In the genomic region with DNA sequence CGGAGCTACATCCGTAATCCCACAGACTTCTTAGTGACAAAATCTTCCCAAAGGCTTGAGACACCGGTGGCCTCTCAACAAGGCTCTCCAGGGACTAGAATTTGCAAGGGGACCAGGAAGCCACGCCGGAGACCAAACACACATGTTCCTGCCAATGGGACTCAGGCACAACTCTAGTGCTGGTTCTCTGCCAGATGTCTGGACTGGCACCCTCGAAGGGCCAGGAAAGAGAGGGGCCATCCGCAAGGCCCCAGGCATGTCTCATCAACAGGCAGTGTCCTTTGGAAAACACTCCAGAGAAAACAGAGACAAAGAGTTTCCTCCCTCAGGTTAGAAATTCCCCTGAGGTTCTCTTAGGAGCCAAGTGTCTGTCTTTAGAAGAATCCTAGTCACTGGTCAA, we compare ENCODE assay signal across 13 mouse cellular contexts. TPM values are rescaled to one million over a fixed set of nuclear protein-coding genes. Genes with fewer than 3 reads are reported as not detected.
DNase-seq lines count a peak whose midpoint lies in the region; ATAC-seq lines count a peak whose summit lies in the region.
"Had no signal": no experiment of that assay in that cellular context is flagged by ENCODE, and none has a peak within 500 bp of the region (broad histone marks: within the 10 kb centered on the region; RNA-seq: fewer than 3 reads in every experiment).

No protein-coding gene starts in this region.

- H3K9ac ChIP-seq in heart, embryonic 13.5 days = no peak overlapping the region
- no peak overlapping the region for H3K9ac ChIP-seq in kidney, embryonic 15.5 days

- no peak for ATAC-seq in heart, embryonic 13.5 days (ENCODE audit: extremely low read depth, insufficient number of reproducible peaks, low FRiP score, low TSS enrichment)
- no peak for ATAC-seq in kidney, embryonic 15.5 days (replicated peaks; ENCODE audit: low FRiP score)

- peaks cover 9% of the 10 kb centered on the region; the same call in 1 of the 2 replicates for H3K27me3 ChIP-seq in heart, embryonic 13.5 days (replicated peaks)
- no peaks in the 10 kb centered on the region for H3K27me3 ChIP-seq in kidney, embryonic 15.5 days

- H3K9me3 ChIP-seq in heart, embryonic 13.5 days = no peaks in the 10 kb centered on the region
- H3K9me3 ChIP-seq in kidney, embryonic 15.5 days (replicated peaks) = no peaks in the 10 kb centered on the region

- no peak overlapping the region for H3K4me2 ChIP-seq in heart, embryonic 13.5 days
- no peak overlapping the region for H3K4me2 ChIP-seq in kidney, embryonic 15.5 days
- H3K4me2 ChIP-seq: liver, embryonic 11.5 days had no signal

- H3K36me3 ChIP-seq in heart, embryonic 13.5 days = no peaks in the 10 kb centered on the region
- no peaks in the 10 kb centered on the region for H3K36me3 ChIP-seq in kidney, embryonic 15.5 days

- DNase-seq in heart, adult 11 months = peak; percentile 91
- no peak for DNase-seq in heart, postnatal 36 days
- DNase-seq in lung, postnatal 14 days = peak; percentile 16
- DNase-seq in embryo, embryonic 9.5 days (ENCODE audit: extremely low spot score) = no peak
- DNase-seq in right cerebral cortex, postnatal 25 days = no peak
- DNase-seq in thymus, postnatal 0 days (ENCODE audit: low spot score) = no peak

- intact Hi-C loops in heart, postnatal 36 days (cut with DNase I) = no loop called here

- H3K4me3 ChIP-seq in heart, embryonic 13.5 days = no peak overlapping the region
- no peak overlapping the region for H3K4me3 ChIP-seq in kidney, embryonic 15.5 days (replicated peaks)
- H3K4me3 ChIP-seq: left cerebral cortex, adult 2 months; myocyte had no signal

- H3K27ac ChIP-seq in heart, embryonic 13.5 days (replicated peaks) = peak overlapping the region; percentile 80
- peak overlapping the region; percentile 3; the same call in 1 of the 2 replicates for H3K27ac ChIP-seq in kidney, embryonic 15.5 days
- H3K27ac ChIP-seq: left cerebral cortex, adult 2 months had no signal

- 52% methylated on average over 7 of the region's 7 CpGs for WGBS in heart, embryonic 13.5 days
- WGBS in kidney, embryonic 15.5 days = 74% methylated on average over 7 of the region's 7 CpGs

- peaks cover 8% of the 10 kb centered on the region; the same call in 1 of the 2 replicates for H3K4me1 ChIP-seq in heart, embryonic 13.5 days
- no peaks in the 10 kb centered on the region for H3K4me1 ChIP-seq in kidney, embryonic 15.5 days

RNA-seq across cellular contexts. Expression of a gene that starts 59.7 kb away (rescaled TPM):
- total RNA-seq in heart, postnatal 36 days (2021) = 1 to 10 TPM; 2.3 to 2.5 TPM
- polyA plus RNA-seq in heart, embryonic 13.5 days (2015; fragmentation: Nextera tagmentation; extraction: Ambion mirVana) = 3.9 and 5.1 TPM in 2 replicates
- 1.2 and 1.4 TPM in 2 replicates for polyA plus RNA-seq in kidney, embryonic 15.5 days (2015; fragmentation: Nextera tagmentation; extraction: Ambion mirVana)
- polyA plus RNA-seq in thymus, postnatal 0 days (2015; fragmentation: Nextera tagmentation; extraction: Ambion mirVana) = 0.13 and 0.44 TPM in 2 replicates
- total RNA-seq: common myeloid progenitor, adult 5-6 weeks; megakaryocyte-erythroid progenitor cell, adult 5-6 weeks had no signal

Comparison
In these comparisons a context has a peak if more than half of its experiments do, and no peak if none do; other contexts are left out.
1. DNase-seq: peak in heart, adult 11 months (single experiment) and lung, postnatal 14 days (single experiment); none in heart, postnatal 36 days (0 of 2), embryo, embryonic 9.5 days (single experiment), right cerebral cortex, postnatal 25 days (single experiment) and thymus, postnatal 0 days (single experiment).